Mouse (Mus musculus): ENCODE results near the gene Atp8b4.

Atp8b4 gene

GRCm38 (mm10) chr2:126275511-126275910 lies 225.0 kb downstream of the Atp8b4 start:
- no peak for DNase-seq

DNA sequence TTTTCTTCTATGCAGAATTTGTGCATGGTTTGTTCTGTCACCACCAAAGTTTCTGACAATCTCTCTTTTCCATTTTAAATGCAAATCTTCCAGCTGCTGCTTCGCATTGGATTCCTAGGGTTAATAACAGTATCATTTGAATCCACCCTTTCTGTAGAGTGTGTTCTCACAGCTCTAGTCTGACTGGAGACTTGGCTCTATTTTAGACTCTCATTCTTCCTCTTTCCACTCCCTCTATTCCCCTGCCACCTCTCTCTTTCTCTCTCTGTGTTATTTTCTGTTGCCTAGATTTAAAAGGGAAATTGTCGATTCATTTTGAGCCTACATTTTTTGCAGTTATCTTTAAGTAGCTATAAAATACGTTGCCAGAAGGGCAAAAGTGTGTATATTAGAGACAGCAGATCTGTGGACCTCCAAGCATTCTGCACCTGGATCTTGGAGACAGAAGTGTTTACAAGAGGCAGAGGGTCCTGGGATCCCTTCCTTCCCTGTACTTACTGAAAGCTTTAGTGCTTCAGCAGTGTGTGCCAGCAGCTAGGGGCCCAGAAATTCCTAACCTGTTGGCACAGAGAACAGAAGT lies 225.6 kb downstream of the Atp8b4 start:
- no peak for DNase-seq

DNA sequence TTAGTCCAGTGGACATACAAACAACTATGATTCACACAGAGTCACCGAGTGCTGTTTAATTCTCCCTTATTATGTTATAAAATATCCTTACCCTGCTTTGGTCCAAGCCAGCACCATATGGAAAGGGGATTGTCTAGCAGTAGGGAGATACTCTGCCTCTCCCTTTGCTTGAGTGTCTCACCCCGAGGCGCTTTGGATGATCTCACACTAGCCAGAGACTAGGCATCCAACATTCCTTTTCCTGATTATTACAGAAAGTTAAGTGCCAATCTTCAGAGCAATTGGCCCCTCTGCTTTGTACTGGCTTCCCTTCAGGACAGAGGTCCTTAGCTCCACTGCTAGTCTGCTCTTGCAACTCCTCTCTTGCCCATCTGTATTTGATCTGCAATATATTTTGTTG lies 226.2 kb downstream of the Atp8b4 start:
- no peak for DNase-seq
